Mouse (Mus musculus) embryonic facial prominence, embryonic 13.5 days (tissue): ENCODE results near the gene Nop9. TPM values are rescaled to one million over a fixed set of nuclear protein-coding genes. Genes with fewer than 3 reads are reported as not detected.

Experiments used
- ATAC-seq: fragments of 200-750 bp; cut with Nextera tagmentation; 2 replicates; pipeline ENCODE4 v1.8.0; 2017; ENCODE audit warnings: low read depth; ENCODE audit not compliant: insufficient number of reproducible peaks, insufficient read depth, low FRiP score, low TSS enrichment
- H3K27ac ChIP-seq: fragments of 300-500 bp; sonication (generic); 2 replicates; pipeline ENCODE4 v1.5.1; 2015; ENCODE audit warnings: moderate library complexity, mild to moderate bottlenecking, inconsistent platforms
- H3K27me3 ChIP-seq: fragments of 300-500 bp; sonication (generic); 2 replicates; pipeline ENCODE4 v1.6.1; 2015; ENCODE audit warnings: mild to moderate bottlenecking, inconsistent platforms
- H3K36me3 ChIP-seq: fragments of 300-500 bp; sonication (generic); 2 replicates; pipeline ENCODE4 v1.6.1; 2015; ENCODE audit warnings: mild to moderate bottlenecking, inconsistent platforms
- H3K4me1 ChIP-seq: fragments of 300-500 bp; sonication (generic); 2 replicates; pipeline ENCODE4 v1.6.1; 2015; ENCODE audit warnings: inconsistent platforms
- H3K4me2 ChIP-seq: fragments of 300-500 bp; sonication (generic); 2 replicates; pipeline ENCODE4 v1.6.1; 2015; ENCODE audit warnings: moderate library complexity, mild to moderate bottlenecking, inconsistent platforms
- H3K4me3 ChIP-seq: fragments of 300-500 bp; sonication (generic); 2 replicates; pipeline ENCODE4 v1.5.1; 2015; ENCODE audit warnings: mild to moderate bottlenecking, inconsistent platforms
- H3K9ac ChIP-seq: fragments of 300-500 bp; sonication (generic); 2 replicates; pipeline ENCODE4 v1.6.1; 2015; ENCODE audit warnings: mild to moderate bottlenecking, inconsistent platforms
- H3K9me3 ChIP-seq: fragments of 300-500 bp; sonication (generic); 2 replicates; pipeline ENCODE4 v1.6.1; 2016; ENCODE audit warnings: inconsistent platforms
- WGBS: fragments of 180-500 bp; shearing (Covaris S2); methylation state at CpG from one replicate; pipeline ENCODE4 v1.1.7; 2015; ENCODE audit warnings: mixed read lengths; 5-methylcytosine and 5-hydroxymethylcytosine counted together
- polyA plus RNA-seq: library from polyadenylated mRNA; unstranded; fragments of >200 nt; fragmentation: Nextera tagmentation; extraction: Ambion mirVana; gene quantifications from 2 replicates; pipeline ENCODE4 v1.2.1, GENCODE M21; 2015

Gene Nop9
- polyA plus RNA-seq, 1 experiment from 2014 or later: 47.6 TPM

DNA sequence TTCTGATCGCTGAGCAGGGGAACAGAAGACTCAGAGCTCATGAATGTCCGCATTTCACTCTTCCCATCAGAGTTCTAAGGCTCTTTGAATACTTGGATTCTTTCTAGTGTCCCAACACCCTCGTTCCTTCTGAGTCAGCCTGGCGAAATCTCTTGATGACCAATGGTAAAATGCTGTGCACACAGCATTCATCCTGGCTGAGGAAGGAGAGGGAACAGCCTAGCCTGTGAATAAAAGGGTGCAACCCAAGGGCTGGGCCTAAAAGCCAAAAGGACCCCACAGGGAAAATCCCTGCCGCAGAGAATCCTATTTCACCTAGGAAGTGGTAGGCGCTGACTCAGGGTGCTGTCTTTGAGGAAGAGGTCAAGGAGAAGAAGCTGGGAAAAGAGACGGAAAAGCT is 15.4 kb upstream of the Nop9 start:
- H3K36me3 ChIP-seq: no peaks in the 10 kb centered on the region
- H3K27me3 ChIP-seq: 0 out of 2 replicates have a peak, but pooled peaks cover 3% of the 10 kb centered on the region
- H3K9ac ChIP-seq: 0 out of 2 replicates have a peak overlapping the region, but pooled peaks have one; percentile 23
- no peak overlapping the region for H3K4me2 ChIP-seq
- no peak overlapping the region for H3K4me3 ChIP-seq
- 74% methylated on average over 7 of the region's 7 CpGs for WGBS
- H3K4me1 ChIP-seq: no peaks in the 10 kb centered on the region
- no peak overlapping the region for H3K27ac ChIP-seq
- H3K9me3 ChIP-seq: no peaks in the 10 kb centered on the region
- no peak for ATAC-seq

DNA sequence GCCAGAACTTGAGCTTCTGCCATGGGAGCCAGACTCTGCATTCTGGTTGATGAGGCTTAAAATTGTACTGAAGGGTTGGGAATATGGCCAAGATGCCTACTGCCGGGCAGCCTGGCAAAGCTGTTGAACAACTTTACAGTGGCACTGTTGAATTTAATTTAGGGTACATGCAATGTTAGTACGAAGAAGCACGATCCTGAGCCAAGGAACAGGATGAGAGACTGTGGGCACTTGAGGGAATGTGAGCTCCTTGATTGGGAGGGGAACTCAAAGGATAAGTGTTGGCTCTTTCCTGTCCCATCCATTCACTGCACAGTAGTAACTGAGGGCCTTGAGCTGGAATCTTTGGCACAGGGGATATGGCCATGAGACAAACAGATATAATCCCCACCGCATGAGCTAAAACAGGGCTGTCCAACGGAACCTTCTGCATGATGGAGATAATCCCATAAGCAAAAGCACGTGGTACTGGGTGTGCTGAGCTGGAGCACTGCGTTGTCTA is 14.9 kb upstream of the Nop9 start:
- Histone ChIP-seq H3K27ac (no peak overlapping the region), H3K4me2 (no peak overlapping the region), H3K9ac (0 out of 2 replicates have a peak overlapping the region, but pooled peaks have one; percentile 23), H3K9me3 (no peaks in the 10 kb centered on the region), H3K36me3 (no peaks in the 10 kb centered on the region), H3K27me3 (0 out of 2 replicates have a peak, but pooled peaks cover 3% of the 10 kb centered on the region), H3K4me3 (no peak overlapping the region), H3K4me1 (no peaks in the 10 kb centered on the region)
- 80% methylated on average over 7 of the region's 7 CpGs for WGBS
- ATAC-seq: no peak

DNA sequence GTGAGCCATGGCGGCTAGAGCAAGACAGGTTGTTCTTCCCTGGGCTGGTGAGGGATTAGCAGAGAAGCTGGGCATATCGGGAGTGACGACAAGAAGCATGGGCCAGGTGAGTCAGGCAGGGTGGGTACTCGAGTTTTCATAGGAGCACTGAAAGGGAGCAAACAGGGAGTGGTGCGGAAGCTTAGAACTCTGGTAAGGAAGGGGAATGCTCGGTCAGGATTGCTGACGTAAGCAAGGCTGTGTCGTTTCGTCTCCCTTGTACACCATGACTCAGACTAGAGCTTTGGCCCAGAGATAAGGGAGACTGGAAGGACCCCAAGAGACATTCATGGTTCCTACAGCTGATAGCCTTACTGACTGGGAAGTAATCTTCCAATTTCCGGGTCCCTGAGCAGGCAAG is 11.6 kb upstream of the Nop9 start:
- no peak overlapping the region for H3K9ac ChIP-seq
- no peak for ATAC-seq
- 78% methylated on average over 10 of the region's 10 CpGs for WGBS
- no peaks in the 10 kb centered on the region for H3K9me3 ChIP-seq
- H3K27me3 ChIP-seq: no peaks in the 10 kb centered on the region
- H3K4me2 ChIP-seq: no peak overlapping the region
- no peak overlapping the region for H3K27ac ChIP-seq
- H3K36me3 ChIP-seq: peaks cover 15% of the 10 kb centered on the region
- H3K4me3 ChIP-seq: no peak overlapping the region
- no peaks in the 10 kb centered on the region for H3K4me1 ChIP-seq

DNA sequence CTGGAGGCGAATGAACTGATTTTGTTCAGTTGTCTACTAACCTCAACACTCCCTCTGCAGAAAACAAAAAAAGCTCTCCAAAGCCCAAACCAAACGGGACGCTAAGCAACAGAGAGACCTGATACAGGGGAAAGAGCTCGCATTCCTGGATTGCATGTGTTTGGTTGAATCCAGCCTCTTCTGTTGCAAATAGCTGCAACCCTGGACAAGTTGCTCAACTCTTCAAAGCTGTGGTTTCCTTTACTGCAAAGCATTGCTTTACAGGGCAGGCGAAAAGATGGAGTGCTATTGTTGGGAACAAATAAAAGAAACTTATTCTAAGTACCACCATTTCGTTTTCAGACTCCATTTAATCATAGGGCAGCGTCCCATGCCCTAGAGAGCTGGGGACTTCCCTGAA is 10.6 kb upstream of the Nop9 start:
- Histone ChIP-seq H3K4me1 (no peaks in the 10 kb centered on the region), H3K4me3 (no peak overlapping the region), H3K36me3 (peaks cover 25% of the 10 kb centered on the region), H3K27ac (no peak overlapping the region), H3K27me3 (no peaks in the 10 kb centered on the region), H3K4me2 (no peak overlapping the region), H3K9me3 (no peaks in the 10 kb centered on the region), H3K9ac (no peak overlapping the region)
- no peak for ATAC-seq
- 70% methylated on average over 7 of the region's 7 CpGs for WGBS

DNA sequence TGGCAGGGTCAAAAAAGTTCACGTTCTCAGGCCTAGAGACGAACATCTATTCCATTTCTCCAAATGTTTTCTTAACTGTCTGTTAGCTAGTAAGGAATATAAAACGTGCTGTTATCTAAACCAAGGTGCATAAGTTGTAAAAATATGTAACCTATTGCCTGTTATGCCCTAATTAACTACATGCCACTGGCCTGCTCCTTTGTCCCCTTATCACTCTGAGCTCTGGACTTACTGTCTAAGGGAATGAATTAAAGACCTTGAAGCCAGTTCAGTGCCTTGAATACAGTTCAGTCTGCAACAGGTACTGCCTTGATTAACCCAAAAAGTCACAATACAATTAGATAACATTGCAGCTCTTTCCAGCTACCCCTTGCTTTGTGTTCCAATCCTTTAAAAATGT is 10.2 kb upstream of the Nop9 start:
- Histone ChIP-seq H3K4me3 (no peak overlapping the region), H3K4me1 (no peaks in the 10 kb centered on the region), H3K9me3 (no peaks in the 10 kb centered on the region), H3K36me3 (peaks cover 30% of the 10 kb centered on the region), H3K27me3 (no peaks in the 10 kb centered on the region), H3K27ac (no peak overlapping the region), H3K9ac (no peak overlapping the region), H3K4me2 (no peak overlapping the region)
- WGBS: 77% methylated on average over 3 of the region's 3 CpGs
- ATAC-seq: no peak

DNA sequence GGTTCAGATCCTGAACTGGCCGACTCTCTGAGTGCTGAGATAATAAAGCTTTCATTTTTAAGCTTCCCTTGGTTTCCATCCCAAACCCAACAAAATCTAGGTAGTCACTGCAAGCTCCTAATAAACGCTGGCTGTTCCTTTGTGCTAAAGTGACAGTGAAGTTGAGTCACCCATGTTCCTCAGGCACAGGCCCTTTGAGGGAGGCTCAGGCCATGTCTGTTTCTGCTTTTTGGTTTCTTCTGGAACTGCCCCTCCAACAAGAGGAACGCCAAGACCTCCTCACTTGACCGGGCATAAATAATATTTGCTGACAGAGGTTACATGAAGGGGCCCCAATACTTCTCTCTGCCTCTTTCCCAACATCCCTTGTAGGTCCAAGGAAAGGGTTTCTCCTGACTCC is 9.7 kb upstream of the Nop9 start:
- Histone ChIP-seq H3K4me2 (no peak overlapping the region), H3K4me3 (no peak overlapping the region), H3K9me3 (no peaks in the 10 kb centered on the region), H3K4me1 (no peaks in the 10 kb centered on the region), H3K27ac (no peak overlapping the region), H3K27me3 (no peaks in the 10 kb centered on the region), H3K36me3 (peaks cover 34% of the 10 kb centered on the region), H3K9ac (no peak overlapping the region)
- 89% methylated on average over 4 of the region's 4 CpGs for WGBS
- ATAC-seq: no peak

DNA sequence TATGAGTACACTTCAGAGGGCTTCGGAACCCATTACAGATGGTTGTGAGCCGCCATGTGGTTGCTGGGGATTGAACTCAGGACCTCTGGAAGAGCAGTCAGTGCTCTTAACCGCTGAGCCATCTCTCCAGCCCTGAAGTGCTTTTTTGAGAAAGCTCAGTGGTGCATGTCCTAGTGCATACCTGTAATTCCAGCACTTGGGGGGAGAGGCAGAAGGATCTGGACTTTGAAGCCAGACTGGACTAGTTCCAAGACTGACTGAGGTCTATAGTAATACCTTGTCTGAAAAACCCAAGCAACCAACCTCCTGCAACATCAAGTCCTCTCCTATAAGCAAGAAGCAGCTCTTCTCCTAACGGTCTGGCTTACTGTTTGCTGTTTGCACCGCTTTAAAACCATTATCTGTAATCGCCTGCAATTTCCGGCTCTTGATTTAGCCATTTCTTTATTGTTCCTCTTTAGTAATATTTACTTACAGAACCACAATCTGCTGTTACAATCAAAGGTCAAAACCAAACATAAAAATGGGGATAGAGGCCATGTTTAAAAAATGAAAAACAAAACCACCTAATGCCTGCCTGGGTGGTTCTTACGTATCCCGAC is 8.3 kb upstream of the Nop9 start:
- WGBS: 85% methylated on average over 9 of the region's 9 CpGs
- ATAC-seq: no peak
- no peaks in the 10 kb centered on the region for H3K4me1 ChIP-seq

DNA sequence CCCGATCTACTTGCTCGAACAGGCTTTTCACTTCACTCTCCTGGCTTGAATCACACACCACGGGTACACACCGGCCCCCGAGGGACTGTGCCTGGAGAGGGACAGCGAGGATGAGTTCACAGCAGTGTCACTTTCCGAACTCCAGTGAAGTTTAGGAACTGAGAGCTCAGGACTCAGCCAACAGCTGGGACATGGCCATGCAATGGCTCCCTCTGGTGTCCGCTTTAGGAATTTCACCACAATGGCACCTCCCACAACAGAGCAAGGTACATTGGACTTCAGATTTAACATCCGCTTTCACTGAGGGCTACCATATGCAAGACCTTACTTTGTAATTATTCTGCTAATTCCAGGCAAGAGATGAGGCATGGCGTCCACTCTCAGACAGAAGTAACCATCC is 1.8 kb upstream of the Nop9 start:
- Histone ChIP-seq H3K27ac (no peak overlapping the region), H3K36me3 (peaks cover 43% of the 10 kb centered on the region), H3K9ac (peak overlapping the region; percentile 46), H3K9me3 (no peaks in the 10 kb centered on the region), H3K27me3 (no peaks in the 10 kb centered on the region), H3K4me2 (peak overlapping the region; percentile 99), H3K4me3 (peak overlapping the region; percentile 2; the same call in 1 of the 2 replicates), H3K4me1 (peaks cover 33% of the 10 kb centered on the region)
- peak; percentile 48; the same call in 1 of the 2 replicates for ATAC-seq
- WGBS: 18% methylated on average over 10 of the region's 10 CpGs

More for the DNA sequence above, 8.3 kb upstream of the Nop9 start:
- no peak overlapping the region for H3K4me2 ChIP-seq
- H3K27me3 ChIP-seq: no peaks in the 10 kb centered on the region
- peaks cover 43% of the 10 kb centered on the region for H3K36me3 ChIP-seq
- H3K4me3 ChIP-seq: no peak overlapping the region
- no peak overlapping the region for H3K27ac ChIP-seq
- no peak overlapping the region for H3K9ac ChIP-seq
- no peaks in the 10 kb centered on the region for H3K9me3 ChIP-seq

DNA sequence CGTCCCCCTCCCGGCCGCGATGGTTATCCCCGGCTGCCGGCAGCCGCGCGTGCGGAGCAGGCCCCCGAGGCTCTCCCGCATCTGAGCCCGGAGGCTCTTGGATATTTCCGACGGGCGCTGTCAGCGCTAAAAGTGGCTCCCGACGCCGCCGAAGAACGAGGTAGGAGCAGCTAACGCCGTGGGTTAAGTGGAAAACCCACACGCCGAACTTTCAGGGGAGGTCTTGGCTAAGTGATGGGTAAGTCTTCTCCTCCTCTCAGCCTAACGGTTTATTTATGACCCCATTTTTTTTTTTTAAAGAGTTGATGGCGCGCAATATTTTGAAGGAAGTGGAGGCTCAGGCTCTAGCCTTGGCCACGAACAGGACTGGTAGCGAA is 356 bp downstream of the Nop9 start:
- Histone ChIP-seq H3K4me2 (peak overlapping the region; percentile 99), H3K27me3 (no peaks in the 10 kb centered on the region), H3K4me3 (peak overlapping the region; percentile 89), H3K9ac (peak overlapping the region; percentile 87), H3K4me1 (peaks cover 33% of the 10 kb centered on the region), H3K9me3 (no peaks in the 10 kb centered on the region), H3K36me3 (peaks cover 42% of the 10 kb centered on the region), H3K27ac (peak overlapping the region; percentile 71; the same call in 1 of the 2 replicates)
- no peak for ATAC-seq
- under 1% methylated on average over 31 of the region's 31 CpGs for WGBS

DNA sequence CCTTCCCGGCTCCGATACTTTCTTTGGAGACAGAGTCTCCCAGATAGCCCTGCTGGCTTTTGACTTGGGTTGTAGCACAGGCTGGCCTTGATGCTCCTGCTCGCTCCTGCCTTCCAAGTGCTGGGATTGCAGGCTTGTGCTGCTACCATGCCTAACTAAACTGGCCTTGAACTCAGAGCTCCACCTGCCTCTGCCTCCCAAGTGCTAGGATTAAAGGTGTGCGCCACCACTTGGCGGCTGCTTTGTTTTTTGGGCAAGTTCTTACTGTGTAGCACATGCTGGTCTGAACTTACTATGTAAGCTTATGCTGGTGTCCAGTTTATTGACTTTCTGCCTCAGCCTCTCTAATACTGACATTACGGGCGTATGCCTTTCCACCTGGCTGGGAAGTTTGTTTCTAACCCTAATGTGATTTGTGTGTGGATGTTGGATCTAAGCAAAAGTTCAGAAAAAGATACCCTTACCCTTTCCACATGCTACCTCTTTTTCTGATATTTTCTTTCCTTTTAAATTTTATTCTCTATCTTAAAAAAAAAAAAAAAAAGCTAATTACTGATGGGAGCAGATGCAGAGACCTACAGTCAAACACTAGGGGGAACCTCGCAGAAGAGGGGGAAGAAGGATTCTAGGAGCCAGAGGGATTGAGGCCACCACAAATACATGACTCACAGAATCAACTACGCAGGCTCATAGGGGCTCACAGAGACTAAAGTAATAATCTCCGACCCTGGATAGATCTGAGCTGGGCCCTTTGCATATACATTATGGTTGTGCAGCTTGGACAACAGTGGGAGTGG is 1.8 kb downstream of the Nop9 start:
- peak overlapping the region; percentile 87 for H3K9ac ChIP-seq
- H3K36me3 ChIP-seq: peaks cover 48% of the 10 kb centered on the region
- H3K4me1 ChIP-seq: peaks cover 33% of the 10 kb centered on the region
- peak overlapping the region; percentile 99 for H3K4me2 ChIP-seq
- ATAC-seq: no peak
- no peaks in the 10 kb centered on the region for H3K9me3 ChIP-seq
- H3K27me3 ChIP-seq: no peaks in the 10 kb centered on the region
- H3K4me3 ChIP-seq: peak overlapping the region; percentile 89
- 89% methylated on average over 10 of the region's 10 CpGs for WGBS
- H3K27ac ChIP-seq: no peak overlapping the region

DNA sequence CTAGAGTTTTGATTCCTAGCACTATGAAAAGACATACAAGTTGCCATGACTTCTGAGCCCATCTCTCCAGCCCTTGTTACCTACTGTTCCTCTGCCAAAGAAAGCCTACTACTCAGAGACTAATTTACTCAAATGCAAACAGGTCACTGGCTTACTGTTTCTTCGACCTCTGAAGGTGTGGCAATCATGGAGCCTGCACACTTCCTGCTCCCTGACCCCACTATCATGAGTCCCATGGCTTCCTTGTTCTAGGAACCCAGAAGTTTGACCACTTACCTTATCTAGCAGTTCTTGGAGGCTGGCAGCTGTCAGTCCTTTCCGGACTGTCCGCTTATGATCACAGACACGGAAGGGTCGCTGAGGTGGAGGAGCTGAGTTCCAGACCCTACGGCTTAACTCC is 12.1 kb downstream of the Nop9 start:
- no peak overlapping the region; the same call in 1 of the 2 replicates for H3K9ac ChIP-seq
- no peak overlapping the region for H3K27ac ChIP-seq
- ATAC-seq: no peak
- H3K27me3 ChIP-seq: peaks cover 21% of the 10 kb centered on the region
- no peak overlapping the region for H3K4me3 ChIP-seq
- H3K4me2 ChIP-seq: no peak overlapping the region
- no peaks in the 10 kb centered on the region for H3K9me3 ChIP-seq
- H3K36me3 ChIP-seq: peaks cover 44% of the 10 kb centered on the region
- H3K4me1 ChIP-seq: peaks cover 13% of the 10 kb centered on the region
- WGBS: 83% methylated on average over 6 of the region's 6 CpGs

DNA sequence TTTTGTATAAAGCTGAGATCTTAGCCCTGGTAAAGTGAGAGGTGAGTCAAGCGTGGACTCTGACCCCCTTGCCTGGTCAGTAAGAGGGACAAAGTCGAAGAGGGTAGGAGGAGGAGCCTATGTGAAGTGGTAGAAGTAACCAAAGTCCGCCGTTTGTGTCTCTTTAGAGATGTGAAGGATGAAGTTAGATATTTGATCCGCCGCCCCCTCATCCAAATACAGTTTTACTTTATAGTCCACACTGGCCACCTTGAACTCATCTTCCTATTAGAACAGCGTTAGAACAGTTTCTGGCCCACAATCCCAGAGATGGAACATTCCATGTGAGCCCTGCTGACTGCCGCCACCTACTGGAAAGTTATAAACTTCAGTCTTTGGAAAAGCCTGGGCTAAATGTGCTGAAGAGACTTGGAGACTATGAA is 12.9 kb downstream of the Nop9 start, which contains the start of gene Cideb:
Gene Cideb (minus strand): TSS at position 96 of the 422 bp plus-strand sequence.
- Histone ChIP-seq H3K9me3 (no peaks in the 10 kb centered on the region), H3K4me3 (no peak within 1 kb of the TSS), H3K9ac (no peak within 1 kb of the TSS; the same call in 1 of the 2 replicates), H3K27ac (no peak within 1 kb of the TSS), H3K4me1 (peaks cover 21% of the 10 kb centered on the region), H3K4me2 (peak within 1 kb of the TSS; percentile 42), H3K36me3 (peaks cover 36% of the 10 kb centered on the region), H3K27me3 (peaks cover 29% of the 10 kb centered on the region)
- ATAC-seq: no peak
- 21% methylated on average over 8 of the region's 8 CpGs for WGBS
